Mouse (Mus musculus) hindbrain, embryonic 13.5 days (tissue): ENCODE measurements around the gene 2610028H24Rik. TPM values are rescaled to one million over a fixed set of nuclear protein-coding genes. Genes with fewer than 3 reads are reported as not detected.

Experiments used
- ATAC-seq: fragments of 200-750 bp; cut with Nextera tagmentation; 2 replicates; pipeline ENCODE4 v1.8.0; 2017; ENCODE audit warnings: moderate TSS enrichment; ENCODE audit not compliant: low FRiP score
- H3K27ac ChIP-seq: fragments of 300-500 bp; sonication (generic); 2 replicates; pipeline ENCODE4 v1.5.1; 2015; ENCODE audit warnings: inconsistent platforms, mild to moderate bottlenecking, moderate library complexity
- H3K27me3 ChIP-seq: fragments of 300-500 bp; sonication (generic); 2 replicates; pipeline ENCODE4 v1.6.1; 2015; ENCODE audit warnings: mild to moderate bottlenecking, inconsistent platforms
- H3K36me3 ChIP-seq: fragments of 300-500 bp; sonication (generic); 2 replicates; pipeline ENCODE4 v1.6.1; 2015; ENCODE audit warnings: mild to moderate bottlenecking, inconsistent platforms
- H3K4me1 ChIP-seq: fragments of 300-500 bp; sonication (generic); replicated peaks from 2 replicates; pipeline ENCODE4 v1.6.1; 2015; ENCODE audit warnings: inconsistent platforms
- H3K4me2 ChIP-seq: fragments of 300-500 bp; sonication (generic); 2 replicates; pipeline ENCODE4 v1.6.1; 2015; ENCODE audit warnings: inconsistent platforms, mild to moderate bottlenecking, moderate library complexity
- H3K4me3 ChIP-seq: fragments of 300-500 bp; sonication (generic); 2 replicates; pipeline ENCODE4 v1.5.1; 2015; ENCODE audit warnings: mild to moderate bottlenecking, inconsistent platforms
- H3K9ac ChIP-seq: fragments of 300-500 bp; sonication (generic); 2 replicates; pipeline ENCODE4 v1.6.1; 2015; ENCODE audit warnings: mild to moderate bottlenecking, inconsistent platforms
- H3K9me3 ChIP-seq: fragments of 300-500 bp; sonication (generic); 2 replicates; pipeline ENCODE4 v1.6.1; 2016; ENCODE audit warnings: inconsistent platforms
- WGBS: fragments of 180-500 bp; shearing (Covaris S2); methylation state at CpG from one replicate; pipeline ENCODE4 v1.1.7; 2015; 5-methylcytosine and 5-hydroxymethylcytosine counted together
- polyA plus RNA-seq: library from polyadenylated mRNA; unstranded; fragments of >200 nt; fragmentation: Nextera tagmentation; extraction: Ambion mirVana; gene quantifications from 2 replicates; pipeline ENCODE4 v1.2.1, GENCODE M21; 2015

Gene 2610028H24Rik
- polyA plus RNA-seq, 1 experiment from 2014 or later, result not detected

- no peak for ATAC-seq
- H3K27me3 ChIP-seq, result no peaks in the 10 kb centered on the region
- no peak overlapping the region for H3K9ac ChIP-seq
- no peaks in the 10 kb centered on the region for H3K9me3 ChIP-seq
- H3K36me3 ChIP-seq, result peaks cover 88% of the 10 kb centered on the region
- no peak overlapping the region for H3K27ac ChIP-seq
- WGBS, result 94% methylated on average over 7 of the region's 7 CpGs
- no peaks in the 10 kb centered on the region for H3K4me1 ChIP-seq
- H3K4me3 ChIP-seq, result no peak overlapping the region
- H3K4me2 ChIP-seq, result no peak overlapping the region
Measured at GRCm38 (mm10) chr10:76496366-76496765, 47.5 kb downstream of the 2610028H24Rik start.

GRCm38 (mm10) chr10:76497522-76497921 lies 48.6 kb downstream of the 2610028H24Rik start:
- H3K36me3 ChIP-seq, result peaks cover 92% of the 10 kb centered on the region
- no peak for ATAC-seq

GRCm38 (mm10) chr10:76504271-76504943 lies 55.5 kb downstream of the 2610028H24Rik start:
- 91% methylated on average over 11 of the region's 11 CpGs for WGBS
- no peaks in the 10 kb centered on the region for H3K27me3 ChIP-seq
- no peak overlapping the region for H3K4me2 ChIP-seq
- H3K9ac ChIP-seq, result 0 out of 2 replicates have a peak overlapping the region, but pooled peaks have one; percentile 19
- no peaks in the 10 kb centered on the region for H3K4me1 ChIP-seq
- peaks cover 92% of the 10 kb centered on the region for H3K36me3 ChIP-seq
- no peaks in the 10 kb centered on the region for H3K9me3 ChIP-seq
- no peak for ATAC-seq
- no peak overlapping the region for H3K4me3 ChIP-seq
- H3K27ac ChIP-seq, result no peak overlapping the region

More at GRCm38 (mm10) chr10:76497522-76497921, 48.6 kb downstream of the 2610028H24Rik start:
- Histone ChIP-seq H3K4me2 (no peak overlapping the region), H3K9me3 (no peaks in the 10 kb centered on the region), H3K4me1 (no peaks in the 10 kb centered on the region), H3K27me3 (no peaks in the 10 kb centered on the region), H3K27ac (no peak overlapping the region), H3K4me3 (no peak overlapping the region), H3K9ac (no peak overlapping the region)
- WGBS, result 97% methylated on average over 4 of the region's 4 CpGs

- peaks cover 91% of the 10 kb centered on the region for H3K36me3 ChIP-seq
- H3K4me2 ChIP-seq, result no peak overlapping the region
- no peak overlapping the region for H3K9ac ChIP-seq
- no peaks in the 10 kb centered on the region for H3K27me3 ChIP-seq
- H3K9me3 ChIP-seq, result no peaks in the 10 kb centered on the region
- no peak overlapping the region for H3K27ac ChIP-seq
- H3K4me1 ChIP-seq, result no peaks in the 10 kb centered on the region
- H3K4me3 ChIP-seq, result no peak overlapping the region
- ATAC-seq, result no peak
- WGBS, result 94% methylated on average over 7 of the region's 7 CpGs
Measured at GRCm38 (mm10) chr10:76505865-76506264, 57.0 kb downstream of the 2610028H24Rik start.

Other genes starting within 250 kb of the 2610028H24Rik start
- 246 and 258 TPM in 2 replicates for gene Prmt2, start 211.2 kb upstream of the 2610028H24Rik start, polyA plus RNA-seq
- 1.6 and 2.0 TPM in 2 replicates for gene S100b, start 195.2 kb upstream of the 2610028H24Rik start, polyA plus RNA-seq
- gene Dip2a, start 103.8 kb upstream of the 2610028H24Rik start, polyA plus RNA-seq, result 14.9 and 16.5 TPM in 2 replicates
- not detected in 2 replicates for gene AC141477.1, start 8.6 kb upstream of the 2610028H24Rik start, polyA plus RNA-seq
- gene Pcnt, start 6.3 kb upstream of the 2610028H24Rik start, polyA plus RNA-seq, result 8.1 and 8.8 TPM in 2 replicates
- gene Mcm3ap, start 19.8 kb downstream of the 2610028H24Rik start, polyA plus RNA-seq, result 70.5 and 72.6 TPM in 2 replicates
- gene Ybey, start 20.0 kb downstream of the 2610028H24Rik start, polyA plus RNA-seq, result 6.9 and 7.6 TPM in 2 replicates
- gene Lss, start 82.5 kb downstream of the 2610028H24Rik start, polyA plus RNA-seq, result 37.9 and 45.6 TPM in 2 replicates
- not detected in 2 replicates for gene Spatc1l, start 113.2 kb downstream of the 2610028H24Rik start, polyA plus RNA-seq
- gene Ftcd, start 126.6 kb downstream of the 2610028H24Rik start, polyA plus RNA-seq, result 0.16 TPM in 1 of 2 replicates, not detected in the other
- 23.5 and 27.6 TPM in 2 replicates for gene Col6a2, start 174.5 kb downstream of the 2610028H24Rik start, polyA plus RNA-seq